Mouse (Mus musculus) liver, adult 2 months (tissue): ENCODE data around the gene Pgf. TPM values are rescaled to one million over a fixed set of nuclear protein-coding genes. Genes with fewer than 3 reads are reported as not detected.
A peak's percentile ranks its signal among the peaks of the same experiment; 100 is the strongest.

Source experiments
- DNase-seq: peaks from one replicate; pipeline ENCODE4 v3.0.0-alpha.2; 2011; ENCODE audit warnings: low read depth, low spot score; ENCODE audit errors: extremely low read depth
- H3K27ac ChIP-seq: fragments of 200-500 bp; replicated peaks from 2 replicates; pipeline ENCODE4 v1.5.1; 2012; ENCODE audit warnings: low read depth, mild to moderate bottlenecking, control low read depth, inconsistent platforms, low read length; ENCODE audit not compliant: insufficient read depth
- H3K27me3 ChIP-seq: fragments of 200-500 bp; 2 replicates; pipeline ENCODE4 v1.6.1; 2012; ENCODE audit warnings: mild to moderate bottlenecking, moderate library complexity, low read length, inconsistent platforms; ENCODE audit not compliant: control insufficient read depth, insufficient read depth
- H3K36me3 ChIP-seq: fragments of 200-500 bp; 2 replicates; pipeline ENCODE4 v1.6.1; 2012; ENCODE audit warnings: low read length, inconsistent platforms; ENCODE audit not compliant: control insufficient read depth, insufficient read depth
- H3K4me1 ChIP-seq: fragments of 200-500 bp; 2 replicates; pipeline ENCODE4 v1.6.1; 2011; ENCODE audit warnings: low read length; ENCODE audit not compliant: control insufficient read depth, insufficient read depth
- H3K4me3 ChIP-seq: fragments of 200-500 bp; 2 replicates; pipeline ENCODE4 v1.5.1; 2011; ENCODE audit warnings: low read depth, mild to moderate bottlenecking, control low read depth, low read length, moderate library complexity; ENCODE audit not compliant: insufficient read depth
- H3K79me2 ChIP-seq: fragments of 200-500 bp; 2 replicates; pipeline ENCODE4 v1.6.1; 2012; ENCODE audit warnings: inconsistent platforms, mild to moderate bottlenecking, low read length, moderate library complexity; ENCODE audit not compliant: control insufficient read depth, insufficient read depth
- H3K9ac ChIP-seq: fragments of 200-500 bp; 2 replicates; pipeline ENCODE4 v1.6.1; 2012; ENCODE audit warnings: low read depth, mild to moderate bottlenecking, control low read depth, inconsistent platforms, low read length
- CTCF ChIP-seq: fragments of 200-500 bp; IDR thresholded peaks from 2 replicates; pipeline ENCODE4 v1.5.1; 2011; ENCODE audit warnings: low read depth, low read length, control low read depth
- POLR2A ChIP-seq: fragments of 200-500 bp; IDR thresholded peaks from 2 replicates; pipeline ENCODE4 v1.6.1; 2011; ENCODE audit warnings: low read length, control low read depth; ENCODE audit not compliant: insufficient read depth; ENCODE audit errors: extremely low read depth
- WGBS: fragments of 180-500 bp; shearing (Covaris S2); methylation state at CpG from one replicate; pipeline ENCODE4 v1.1.7; 2018; 5-methylcytosine and 5-hydroxymethylcytosine counted together
- polyA plus RNA-seq: library from polyadenylated mRNA; depleted of rRNA; stranded (reverse); fragments of >200 nt; gene quantifications from 2 replicates; pipeline ENCODE4 v1.2.3, GENCODE M21; 2012
- total RNA-seq: library from RNA; depleted of rRNA; stranded (reverse); fragments of >200 nt; gene quantifications from 2 replicates; pipeline ENCODE4 v1.2.3, GENCODE M21; 2014

The Pgf gene
- total and polyA plus RNA-seq, 2 experiments: not detected

DNA sequence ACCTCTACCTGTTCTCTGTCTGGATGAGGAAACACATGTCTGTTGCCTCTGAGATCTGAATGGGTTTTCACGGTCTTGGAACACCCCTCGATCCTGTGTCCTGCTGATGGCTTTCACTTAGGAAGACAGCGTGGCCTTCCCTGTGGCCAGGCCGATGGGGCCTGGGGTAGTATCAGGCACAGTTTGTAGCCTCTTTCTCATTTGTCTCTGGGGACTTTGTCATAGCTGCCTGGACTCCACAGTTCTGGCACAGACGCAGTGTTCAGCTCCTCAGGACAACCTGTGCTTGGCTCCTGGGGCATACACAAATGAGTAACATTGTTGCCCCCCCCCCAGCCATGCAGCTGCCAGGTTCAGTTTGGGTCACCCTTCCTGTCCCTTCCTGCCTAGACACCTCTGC, 17.5 kb upstream of the Pgf start:
- H3K9ac ChIP-seq: no peak overlapping the region
- TF ChIP-seq CTCF: no peak
- no peak for TF ChIP-seq POLR2A
- WGBS: 82% methylated on average over 5 of the region's 5 CpGs
- H3K27ac ChIP-seq: no peak overlapping the region
- no peaks in the 10 kb centered on the region for H3K27me3 ChIP-seq
- no peaks in the 10 kb centered on the region for H3K36me3 ChIP-seq
- no peak overlapping the region for H3K4me3 ChIP-seq
- H3K4me1 ChIP-seq: no peaks in the 10 kb centered on the region
- H3K79me2 ChIP-seq: no peaks in the 10 kb centered on the region
- DNase-seq: no peak

DNA sequence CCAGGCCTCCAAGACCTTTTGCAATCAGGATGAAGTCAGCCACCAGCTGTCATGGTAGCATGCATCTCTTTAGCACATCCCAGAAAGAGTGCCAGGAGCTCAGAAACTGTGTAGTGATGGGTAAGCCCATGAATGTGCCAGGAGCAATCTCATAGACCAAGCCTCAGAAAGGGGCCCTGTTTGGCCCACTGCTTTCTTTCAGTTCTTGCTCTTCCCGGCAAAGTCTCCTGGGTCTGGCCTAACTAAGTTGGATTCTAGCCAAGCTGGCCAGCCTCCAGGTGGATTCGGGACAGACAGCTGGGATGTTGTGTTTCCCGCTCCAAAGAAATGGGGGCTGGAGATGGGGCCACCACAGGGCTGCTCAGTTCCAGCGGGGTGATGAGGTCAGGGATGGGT, 17.0 kb upstream of the Pgf start:
- H3K9ac ChIP-seq: no peak overlapping the region
- no peak overlapping the region for H3K27ac ChIP-seq
- H3K79me2 ChIP-seq: no peaks in the 10 kb centered on the region
- DNase-seq: peak; percentile 8
- H3K27me3 ChIP-seq: no peaks in the 10 kb centered on the region
- TF ChIP-seq CTCF (no peak), POLR2A (no peak)
- 17% methylated on average over 4 of the region's 4 CpGs for whole genome bisulfite sequencing
- no peak overlapping the region for H3K4me3 ChIP-seq
- H3K36me3 ChIP-seq: no peaks in the 10 kb centered on the region
- no peaks in the 10 kb centered on the region for H3K4me1 ChIP-seq

DNA sequence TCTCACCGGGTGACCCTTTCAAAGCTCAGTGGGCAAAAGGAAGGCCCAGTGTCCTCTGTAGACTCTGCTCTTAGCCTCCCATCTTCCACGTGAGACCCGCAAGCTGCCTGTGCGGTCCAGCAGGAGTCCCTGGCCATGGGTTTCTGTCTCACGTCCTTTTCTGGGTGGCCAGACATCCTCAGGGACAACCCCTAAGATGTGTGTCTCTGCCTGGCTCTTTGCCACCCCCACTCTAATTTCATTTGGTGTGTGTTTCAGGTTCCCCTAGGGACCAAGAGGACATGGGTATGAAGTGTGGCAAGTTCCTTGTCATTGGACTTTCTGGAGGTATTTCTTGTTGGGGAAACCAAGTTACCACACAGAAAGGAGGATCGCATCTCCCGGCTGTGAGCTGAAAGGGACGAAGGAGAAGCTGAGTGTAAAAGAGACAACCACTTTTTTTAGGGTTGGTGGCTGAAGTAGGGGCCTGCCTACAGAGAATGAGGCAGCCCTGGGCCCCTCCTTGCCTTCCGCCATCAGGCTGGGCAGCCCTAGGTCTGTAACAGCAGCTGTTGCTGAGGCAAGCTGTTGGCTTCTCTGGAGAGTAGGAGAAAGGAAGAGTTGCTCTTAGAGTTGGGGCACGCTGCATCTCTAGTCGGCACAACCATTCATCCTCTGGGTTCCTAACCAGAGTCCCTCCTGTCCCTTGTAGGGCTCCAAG, 16.5 kb upstream of the Pgf start:
- Histone ChIP-seq H3K36me3 (no peaks in the 10 kb centered on the region), H3K9ac (no peak overlapping the region), H3K27me3 (no peaks in the 10 kb centered on the region), H3K4me3 (no peak overlapping the region), H3K79me2 (no peaks in the 10 kb centered on the region), H3K4me1 (no peaks in the 10 kb centered on the region), H3K27ac (no peak overlapping the region)
- DNase-seq: no peak
- 95% methylated on average over 11 of the region's 11 CpGs for WGBS
- TF ChIP-seq POLR2A (no peak), CTCF (no peak)

DNA sequence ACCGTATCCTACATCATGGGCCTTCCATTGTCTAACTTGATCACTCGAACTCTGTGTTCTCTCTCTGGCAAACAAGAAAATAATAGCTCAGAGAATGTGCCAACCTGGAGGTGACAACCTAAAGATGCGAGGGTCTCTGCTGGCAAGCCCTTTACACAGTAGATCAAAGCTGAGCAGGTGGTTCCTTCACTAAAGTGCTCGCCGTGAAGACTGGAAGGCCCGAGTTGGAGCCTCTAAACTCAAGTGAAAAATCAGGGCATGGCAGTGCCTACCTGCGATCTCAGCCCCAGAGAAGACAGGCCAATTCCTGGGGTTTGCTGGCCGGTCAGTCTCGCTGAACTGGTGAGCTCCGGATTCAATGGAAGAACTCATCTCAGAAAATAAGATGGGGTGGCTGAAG, 15.6 kb upstream of the Pgf start:
- H3K9ac ChIP-seq: no peak overlapping the region
- H3K27me3 ChIP-seq: no peaks in the 10 kb centered on the region
- TF ChIP-seq POLR2A (no peak), CTCF (no peak)
- 92% methylated on average over 10 of the region's 10 CpGs for WGBS
- no peak for DNase-seq
- no peak overlapping the region for H3K27ac ChIP-seq
- no peak overlapping the region for H3K4me3 ChIP-seq
- H3K79me2 ChIP-seq: no peaks in the 10 kb centered on the region
- H3K4me1 ChIP-seq: no peaks in the 10 kb centered on the region
- no peaks in the 10 kb centered on the region for H3K36me3 ChIP-seq

DNA sequence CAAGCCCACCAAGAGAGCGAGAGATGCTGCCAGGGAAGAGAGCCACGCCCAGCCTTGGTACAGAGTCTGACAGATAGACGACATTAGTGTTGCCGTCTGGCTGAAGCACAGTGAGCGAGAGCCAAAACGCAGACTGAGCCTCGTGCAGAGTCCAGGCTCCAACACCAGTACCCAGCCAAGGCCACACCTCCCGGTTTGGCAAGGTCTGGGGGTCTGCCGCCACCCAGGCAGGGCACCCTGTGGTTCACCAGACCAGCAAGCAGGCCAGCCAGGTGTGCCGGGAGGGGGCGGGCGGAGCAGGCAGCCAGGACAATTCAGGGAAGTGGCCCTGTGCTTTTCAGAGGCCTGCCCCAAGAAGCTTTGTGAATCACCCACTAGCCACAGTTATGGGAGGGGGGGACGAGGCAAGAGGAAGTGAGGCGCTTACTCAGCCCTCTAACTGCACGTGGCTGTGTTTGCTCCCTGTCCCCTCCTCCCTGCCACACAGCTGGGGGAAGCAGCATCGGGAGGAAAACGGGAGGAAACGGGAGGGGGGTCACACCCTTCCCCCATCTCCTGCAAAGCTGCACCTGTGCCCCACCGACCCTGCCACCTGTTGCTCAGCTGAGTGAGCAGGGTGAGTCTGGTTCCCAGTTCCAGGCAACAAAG, 15.0 kb upstream of the Pgf start:
- Histone ChIP-seq H3K27ac (no peak overlapping the region), H3K36me3 (no peaks in the 10 kb centered on the region), H3K9ac (no peak overlapping the region), H3K4me1 (no peaks in the 10 kb centered on the region), H3K79me2 (no peaks in the 10 kb centered on the region), H3K4me3 (no peak overlapping the region), H3K27me3 (no peaks in the 10 kb centered on the region)
- DNase-seq: no peak
- TF ChIP-seq POLR2A (no peak), CTCF (no peak)
- WGBS: 43% methylated on average over 19 of the region's 19 CpGs

DNA sequence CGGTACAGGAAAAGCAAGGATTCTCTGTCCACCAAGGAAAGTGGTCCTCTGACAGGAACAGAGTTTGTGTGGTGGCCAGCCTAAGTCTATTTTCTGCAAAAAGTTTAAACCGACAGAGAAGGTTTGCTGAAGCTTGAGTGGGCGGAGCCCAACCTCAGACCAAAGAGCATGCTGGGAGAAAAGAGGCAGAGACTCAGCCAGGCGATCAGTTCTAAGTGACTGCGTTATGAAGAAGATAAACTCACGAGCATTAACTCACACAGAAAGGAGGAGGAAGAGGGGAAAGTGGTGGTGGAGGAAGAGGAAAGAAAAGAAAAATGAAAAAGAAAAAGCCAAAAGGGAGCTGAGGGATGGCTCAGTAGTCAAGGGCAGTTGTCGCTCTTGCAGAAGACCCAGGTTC, 12.7 kb upstream of the Pgf start:
- no peak for DNase-seq
- no peaks in the 10 kb centered on the region for H3K79me2 ChIP-seq
- TF ChIP-seq POLR2A (no peak), CTCF (no peak)
- H3K27ac ChIP-seq: no peak overlapping the region
- H3K9ac ChIP-seq: no peak overlapping the region
- H3K4me3 ChIP-seq: no peak overlapping the region
- WGBS: 77% methylated on average over 7 of the region's 7 CpGs
- no peaks in the 10 kb centered on the region for H3K27me3 ChIP-seq
- no peaks in the 10 kb centered on the region for H3K36me3 ChIP-seq
- no peaks in the 10 kb centered on the region for H3K4me1 ChIP-seq
